Mouse (Mus musculus) ES-E14 (cell line): ENCODE data around the gene Krtcap2.

Experiments used
- CHD2 ChIP-seq: IDR thresholded peaks from 2 replicates; pipeline ENCODE4 v1.6.1; 2014; ENCODE audit warnings: mild to moderate bottlenecking, low read depth, low read length, inconsistent platforms
- HCFC1 ChIP-seq: IDR thresholded peaks from 2 replicates; pipeline ENCODE4 v1.6.1; 2012; ENCODE audit warnings: low read length, inconsistent platforms, borderline replicate concordance; ENCODE audit not compliant: insufficient read depth
- MAFK ChIP-seq: IDR thresholded peaks from 2 replicates; pipeline ENCODE4 v1.6.1; 2014; ENCODE audit warnings: mild to moderate bottlenecking, low read depth, low read length, inconsistent platforms; ENCODE audit not compliant: insufficient read depth
- ZC3H11A ChIP-seq: IDR thresholded peaks from 2 replicates; pipeline ENCODE4 v1.6.1; 2012; ENCODE audit warnings: low read depth, mild to moderate bottlenecking, inconsistent platforms, low read length, borderline replicate concordance
- ZNF384 ChIP-seq: IDR thresholded peaks from 2 replicates; pipeline ENCODE4 v1.6.1; 2012; ENCODE audit warnings: low read depth, low read length, inconsistent platforms

DNA sequence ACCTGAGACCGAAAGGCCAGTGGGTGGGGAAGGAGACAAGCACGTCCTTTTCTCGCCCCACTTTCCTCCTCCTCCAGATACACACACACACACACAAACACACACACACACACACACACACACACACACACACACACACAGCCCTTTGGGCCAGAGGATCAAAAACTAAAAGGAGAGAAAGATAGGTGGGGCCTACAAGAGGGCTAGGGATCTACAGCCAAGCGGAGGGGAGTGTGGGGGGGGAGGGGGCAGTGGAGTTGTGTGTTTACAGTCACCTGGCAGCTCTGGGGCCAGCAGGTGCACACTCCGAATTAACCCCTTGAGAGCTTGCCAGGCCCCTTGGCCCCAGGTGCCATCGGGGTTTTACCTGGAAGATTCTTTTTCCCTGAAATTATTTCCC lies 13.2 kb upstream of the Krtcap2 start:
- TF ChIP-seq MAFK, result no peak
- no peak for TF ChIP-seq HCFC1
- no peak for TF ChIP-seq ZNF384
- no peak for TF ChIP-seq CHD2
- TF ChIP-seq ZC3H11A, result no peak
